Mouse (Mus musculus): ENCODE data around the gene Parpbp. TPM values are rescaled to one million over a fixed set of nuclear protein-coding genes. Genes with fewer than 3 reads are reported as not detected.

The Parpbp gene
- polyA plus RNA-seq, 1 experiment, result 0.84 TPM

GRCm38 (mm10) chr10:88067377-88067776 lies 79.4 kb downstream of the Parpbp start:
- no peaks in the 10 kb centered on the region for H3K4me1 ChIP-seq (ENCODE audit: control insufficient read depth, insufficient read depth, insufficient read length)

GRCm38 (mm10) chr10:88064872-88065271 lies 81.9 kb downstream of the Parpbp start:
- no peaks in the 10 kb centered on the region for H3K27me3 ChIP-seq (ENCODE audit: control insufficient read depth, insufficient read depth, low read length)
- 64% methylated on average over 2 of the region's 2 CpGs for WGBS
- H3K4me1 ChIP-seq (ENCODE audit: control insufficient read depth, insufficient read depth, insufficient read length), result no peaks in the 10 kb centered on the region
- TF ChIP-seq CTCF (IDR thresholded peaks at IDR 0.05; ENCODE audit: extremely low read depth, insufficient read depth, insufficient read length, insufficient replicate concordance) (no peak), POLR2A (IDR thresholded peaks at IDR 0.05; ENCODE audit: low read depth, low read length) (no peak)
- H3K4me3 ChIP-seq (ENCODE audit: extremely low read depth, insufficient read depth, insufficient read length), result no peak overlapping the region
- no peak for DNase-seq (ENCODE audit: low read depth in 1 of 2, low spot score in 2 of 2)
- H3K27ac ChIP-seq (ENCODE audit: insufficient read depth, low read length), result no peak overlapping the region
- H3K36me3 ChIP-seq (ENCODE audit: control insufficient read depth, insufficient read depth, low read length), result no peaks in the 10 kb centered on the region

More at GRCm38 (mm10) chr10:88067377-88067776, 79.4 kb downstream of the Parpbp start:
- DNase-seq (ENCODE audit: low read depth in 1 of 2, low spot score in 2 of 2), result no peak
- WGBS, result 83% methylated on average over 3 of the region's 3 CpGs
- no peaks in the 10 kb centered on the region for H3K36me3 ChIP-seq (ENCODE audit: control insufficient read depth, insufficient read depth, low read length)
- H3K27ac ChIP-seq (ENCODE audit: insufficient read depth, low read length), result no peak overlapping the region
- no peaks in the 10 kb centered on the region for H3K27me3 ChIP-seq (ENCODE audit: control insufficient read depth, insufficient read depth, low read length)
- TF ChIP-seq POLR2A (IDR thresholded peaks at IDR 0.05; ENCODE audit: low read depth, low read length), result no peak
- no peak for TF ChIP-seq CTCF (IDR thresholded peaks at IDR 0.05; ENCODE audit: extremely low read depth, insufficient read depth, insufficient read length, insufficient replicate concordance)
- H3K4me3 ChIP-seq (ENCODE audit: extremely low read depth, insufficient read depth, insufficient read length), result no peak overlapping the region

- no peaks in the 10 kb centered on the region for H3K36me3 ChIP-seq (ENCODE audit: control insufficient read depth, insufficient read depth, low read length)
- no peak overlapping the region for H3K27ac ChIP-seq (ENCODE audit: insufficient read depth, low read length)
- TF ChIP-seq POLR2A (IDR thresholded peaks at IDR 0.05; ENCODE audit: low read depth, low read length) (no peak), CTCF (IDR thresholded peaks at IDR 0.05; ENCODE audit: extremely low read depth, insufficient read depth, insufficient read length, insufficient replicate concordance) (no peak)
- 84% methylated on average over 4 of the region's 4 CpGs for WGBS
- no peak for DNase-seq (ENCODE audit: low read depth in 1 of 2, low spot score in 2 of 2)
- H3K4me3 ChIP-seq (ENCODE audit: extremely low read depth, insufficient read depth, insufficient read length), result no peak overlapping the region
- no peaks in the 10 kb centered on the region for H3K4me1 ChIP-seq (ENCODE audit: control insufficient read depth, insufficient read depth, insufficient read length)
- H3K27me3 ChIP-seq (ENCODE audit: control insufficient read depth, insufficient read depth, low read length), result no peaks in the 10 kb centered on the region; the same call in 1 of the 2 replicates
Observed at GRCm38 (mm10) chr10:88063436-88063835, 83.3 kb downstream of the Parpbp start.

- H3K4me1 ChIP-seq (ENCODE audit: control insufficient read depth, insufficient read depth, insufficient read length), result no peaks in the 10 kb centered on the region
- no peaks in the 10 kb centered on the region for H3K36me3 ChIP-seq (ENCODE audit: control insufficient read depth, insufficient read depth, low read length)
- DNase-seq (ENCODE audit: low read depth in 1 of 2, low spot score in 2 of 2), result no peak
- H3K4me3 ChIP-seq (ENCODE audit: extremely low read depth, insufficient read depth, insufficient read length), result no peak overlapping the region
- TF ChIP-seq CTCF (IDR thresholded peaks at IDR 0.05; ENCODE audit: extremely low read depth, insufficient read depth, insufficient read length, insufficient replicate concordance) (no peak), POLR2A (IDR thresholded peaks at IDR 0.05; ENCODE audit: low read depth, low read length) (no peak)
- no peak overlapping the region for H3K27ac ChIP-seq (ENCODE audit: insufficient read depth, low read length)
- 80% methylated on average over 14 of the region's 14 CpGs for WGBS
- no peaks in the 10 kb centered on the region; the same call in 1 of the 2 replicates for H3K27me3 ChIP-seq (ENCODE audit: control insufficient read depth, insufficient read depth, low read length)
Observed at GRCm38 (mm10) chr10:88056950-88057649, 89.6 kb downstream of the Parpbp start.

GRCm38 (mm10) chr10:88054233-88054985 lies 92.3 kb downstream of the Parpbp start:
- no peak for TF ChIP-seq CTCF (IDR thresholded peaks at IDR 0.05; ENCODE audit: extremely low read depth, insufficient read depth, insufficient read length, insufficient replicate concordance)
- TF ChIP-seq POLR2A (IDR thresholded peaks at IDR 0.05; ENCODE audit: low read depth, low read length), result no peak
- Histone ChIP-seq H3K4me1 (ENCODE audit: control insufficient read depth, insufficient read depth, insufficient read length) (no peaks in the 10 kb centered on the region), H3K4me3 (ENCODE audit: extremely low read depth, insufficient read depth, insufficient read length) (no peak overlapping the region), H3K36me3 (ENCODE audit: control insufficient read depth, insufficient read depth, low read length) (no peaks in the 10 kb centered on the region), H3K27me3 (ENCODE audit: control insufficient read depth, insufficient read depth, low read length) (no peaks in the 10 kb centered on the region; the same call in 1 of the 2 replicates), H3K27ac (ENCODE audit: insufficient read depth, low read length) (no peak overlapping the region)
- WGBS, result 19% methylated on average over 14 of the region's 14 CpGs
- peak in 1 of 2 experiments; percentile 4 for DNase-seq (ENCODE audit: low read depth in 1 of 2, low spot score in 2 of 2)

- no peak overlapping the region for H3K27ac ChIP-seq (ENCODE audit: insufficient read depth, low read length)
- H3K27me3 ChIP-seq (ENCODE audit: control insufficient read depth, insufficient read depth, low read length), result peaks cover 2% of the 10 kb centered on the region; the same call in 1 of the 2 replicates
- 86% methylated on average over 11 of the region's 11 CpGs for WGBS
- DNase-seq (ENCODE audit: low read depth in 1 of 2, low spot score in 2 of 2), result no peak
- TF ChIP-seq POLR2A (IDR thresholded peaks at IDR 0.05; ENCODE audit: low read depth, low read length) (no peak), CTCF (IDR thresholded peaks at IDR 0.05; ENCODE audit: extremely low read depth, insufficient read depth, insufficient read length, insufficient replicate concordance) (no peak)
- no peak overlapping the region for H3K4me3 ChIP-seq (ENCODE audit: extremely low read depth, insufficient read depth, insufficient read length)
- H3K4me1 ChIP-seq (ENCODE audit: control insufficient read depth, insufficient read depth, insufficient read length), result no peaks in the 10 kb centered on the region
- no peaks in the 10 kb centered on the region for H3K36me3 ChIP-seq (ENCODE audit: control insufficient read depth, insufficient read depth, low read length)
Observed at GRCm38 (mm10) chr10:88046098-88046771, 100.5 kb downstream of the Parpbp start.

All from spleen, adult 2 months (tissue).